23 mouse cellular contexts compared by ENCODE assay signal in genomic region chr10:94107607-94108006, GRCm38 (mm10). TPM values are rescaled to one million over a fixed set of nuclear protein-coding genes. Genes with fewer than 3 reads are reported as not detected.
DNase-seq lines count a peak whose midpoint lies in the region; ATAC-seq and TF ChIP-seq lines count a peak whose summit lies in the region.
"Had no signal": no experiment of that assay in that cellular context is flagged by ENCODE, and none has a peak within 500 bp of the region (broad histone marks: within the 10 kb centered on the region; RNA-seq: fewer than 3 reads in every experiment).

No protein-coding gene starts in this region.

- H3K4me1 ChIP-seq in heart, embryonic 13.5 days, result peaks cover 10% of the 10 kb centered on the region; the same call in 1 of the 2 replicates
- H3K4me1 ChIP-seq in heart, embryonic 11.5 days (ENCODE audit: control insufficient read depth, insufficient read depth, low read length), result no peaks in the 10 kb centered on the region
- peaks cover 3% of the 10 kb centered on the region; the same call in 1 of the 2 replicates for H3K4me1 ChIP-seq in liver, adult 2 months (ENCODE audit: control insufficient read depth, insufficient read depth, low read length)
- H3K4me1 ChIP-seq in liver, embryonic 11.5 days (replicated peaks; ENCODE audit: control insufficient read depth, insufficient read depth, low read length), result peaks cover 3% of the 10 kb centered on the region; the same call in 1 of the 2 replicates
- H3K4me1 ChIP-seq in megakaryocyte, embryonic 14.5 days, result peaks cover 4% of the 10 kb centered on the region
- H3K4me1 ChIP-seq: hindbrain, embryonic 13.5 days; midbrain, embryonic 13.5 days had no signal

- intact Hi-C loops in left cerebral cortex, postnatal 36 days (cut with DNase I), result no loop called here

- no peak for ATAC-seq in heart, embryonic 13.5 days (ENCODE audit: extremely low read depth, insufficient number of reproducible peaks, low FRiP score, low TSS enrichment)
- ATAC-seq in heart, embryonic 11.5 days (replicated peaks; ENCODE audit: insufficient number of reproducible peaks, low FRiP score, low TSS enrichment), result no peak
- no peak for ATAC-seq in liver, embryonic 11.5 days (replicated peaks; ENCODE audit: low FRiP score)
- no peak for ATAC-seq in megakaryocyte, adult 5-6 weeks (ENCODE audit: poor library complexity, severe bottlenecking)
- ATAC-seq: activated CD4-positive, CD25-positive, alpha-beta regulatory T cell, adult 4 months; forebrain, postnatal 0 days; midbrain, embryonic 13.5 days had no signal

- DNase-seq in liver, adult 2 months (ENCODE audit: extremely low read depth, low read depth, low spot score), result no peak
- no peak for DNase-seq in liver, embryonic 11.5 days (ENCODE audit: low spot score)
- DNase-seq in left cerebral cortex, postnatal 36 days (ENCODE audit: low spot score in 2 of 2), result no peak
- DNase-seq: adrenal gland, adult 8-10 months; B cell, adult 2 months; cerebellum, adult 2 months; cerebellum, postnatal 25 days; forebrain, postnatal 0 days; gastrocnemius, postnatal 36 days; right cerebral cortex, postnatal 14 days; thymus, adult 2 months; thymus, postnatal 4 days had no signal

- no peak for TF ChIP-seq CTCF in liver, adult 2 months (IDR thresholded peaks at IDR 0.05; ENCODE audit: low read depth, low read length)

- no peak overlapping the region for H3K4me3 ChIP-seq in heart, embryonic 13.5 days
- H3K4me3 ChIP-seq in heart, embryonic 11.5 days (ENCODE audit: low read depth, low read length), result no peak overlapping the region
- no peak overlapping the region for H3K4me3 ChIP-seq in liver, adult 2 months (ENCODE audit: insufficient read depth, low read depth, low read length)
- no peak overlapping the region for H3K4me3 ChIP-seq in liver, embryonic 11.5 days (ENCODE audit: low read depth, low read length)
- peak overlapping the region; percentile 87 for H3K4me3 ChIP-seq in megakaryocyte, embryonic 14.5 days (replicated peaks)
- H3K4me3 ChIP-seq: embryonic facial prominence, embryonic 12.5 days; hindbrain, embryonic 13.5 days; layer of hippocampus, adult 2 months; midbrain, embryonic 13.5 days had no signal

- H3K4me2 ChIP-seq in heart, embryonic 13.5 days, result no peak overlapping the region
- no peak overlapping the region for H3K4me2 ChIP-seq in heart, embryonic 11.5 days
- no peak overlapping the region for H3K4me2 ChIP-seq in liver, embryonic 11.5 days
- H3K4me2 ChIP-seq: embryonic facial prominence, embryonic 12.5 days; hindbrain, embryonic 13.5 days; midbrain, embryonic 13.5 days had no signal

- H3K27ac ChIP-seq in heart, embryonic 13.5 days (replicated peaks), result peak overlapping the region; percentile 9; the same call in 1 of the 2 replicates
- H3K27ac ChIP-seq in heart, embryonic 11.5 days (ENCODE audit: low read depth, low read length), result no peak overlapping the region
- H3K27ac ChIP-seq in liver, adult 2 months (replicated peaks; ENCODE audit: insufficient read depth, low read depth, low read length), result peak overlapping the region; percentile 31
- no peak overlapping the region for H3K27ac ChIP-seq in liver, embryonic 11.5 days (ENCODE audit: low read depth, low read length)
- H3K27ac ChIP-seq: embryonic facial prominence, embryonic 12.5 days; hindbrain, embryonic 13.5 days; layer of hippocampus, adult 2 months; liver, embryonic 14.5 days; midbrain, embryonic 13.5 days; stomach, postnatal 0 days had no signal

- H3K9ac ChIP-seq in heart, embryonic 13.5 days, result no peak overlapping the region
- no peak overlapping the region for H3K9ac ChIP-seq in heart, embryonic 11.5 days (ENCODE audit: low read depth, low read length)
- H3K9ac ChIP-seq in liver, adult 2 months (ENCODE audit: low read depth, low read length), result no peak overlapping the region
- H3K9ac ChIP-seq in liver, embryonic 11.5 days (ENCODE audit: low read depth, low read length), result no peak overlapping the region
- H3K9ac ChIP-seq: embryonic facial prominence, embryonic 12.5 days; forebrain, postnatal 0 days; hindbrain, embryonic 13.5 days; liver, embryonic 14.5 days; midbrain, embryonic 13.5 days had no signal

- no peaks in the 10 kb centered on the region for H3K9me3 ChIP-seq in heart, embryonic 13.5 days
- H3K9me3 ChIP-seq in heart, embryonic 11.5 days (replicated peaks; ENCODE audit: control insufficient read depth, low read length), result no peaks in the 10 kb centered on the region
- H3K9me3 ChIP-seq in liver, embryonic 11.5 days (ENCODE audit: control insufficient read depth, low read length), result no peaks in the 10 kb centered on the region
- no peaks in the 10 kb centered on the region for H3K9me3 ChIP-seq in megakaryocyte, embryonic 14.5 days
- H3K9me3 ChIP-seq: embryonic facial prominence, embryonic 12.5 days; hindbrain, embryonic 13.5 days; midbrain, embryonic 13.5 days had no signal

- WGBS in heart, embryonic 13.5 days, result 85% methylated on average over 7 of the region's 7 CpGs
- WGBS in heart, embryonic 11.5 days (ENCODE audit: insufficient replicate concordance), result 83% methylated on average over 7 of the region's 7 CpGs
- 79% methylated on average over 7 of the region's 7 CpGs for WGBS in liver, adult 2 months
- WGBS in liver, embryonic 11.5 days, result 89% methylated on average over 7 of the region's 7 CpGs

- TF ChIP-seq POLR2A in liver, adult 2 months (IDR thresholded peaks at IDR 0.05; ENCODE audit: extremely low read depth, insufficient read depth, low read length), result no peak

- H3K36me3 ChIP-seq in heart, embryonic 13.5 days, result peaks cover 21% of the 10 kb centered on the region
- no peaks in the 10 kb centered on the region for H3K36me3 ChIP-seq in heart, embryonic 11.5 days (ENCODE audit: control insufficient read depth, insufficient read depth, low read length)
- peaks cover 38% of the 10 kb centered on the region for H3K36me3 ChIP-seq in liver, adult 2 months (ENCODE audit: control insufficient read depth, insufficient read depth, low read length)
- H3K36me3 ChIP-seq in liver, embryonic 11.5 days (ENCODE audit: control insufficient read depth, insufficient read depth, low read length), result peaks cover 3% of the 10 kb centered on the region; the same call in 1 of the 2 replicates
- H3K36me3 ChIP-seq in megakaryocyte, embryonic 14.5 days (replicated peaks; ENCODE audit: low read length), result no peaks in the 10 kb centered on the region
- H3K36me3 ChIP-seq: embryonic facial prominence, embryonic 12.5 days; midbrain, embryonic 13.5 days had no signal

- H3K79me2 ChIP-seq in liver, adult 2 months (ENCODE audit: control insufficient read depth, insufficient read depth, low read length), result no peaks in the 10 kb centered on the region

- H3K27me3 ChIP-seq in heart, embryonic 13.5 days (replicated peaks), result no peaks in the 10 kb centered on the region
- H3K27me3 ChIP-seq in heart, embryonic 11.5 days (ENCODE audit: control insufficient read depth, insufficient read depth, low read length), result no peaks in the 10 kb centered on the region
- no peaks in the 10 kb centered on the region for H3K27me3 ChIP-seq in liver, adult 2 months (ENCODE audit: control insufficient read depth, insufficient read depth, low read length)
- no peaks in the 10 kb centered on the region for H3K27me3 ChIP-seq in liver, embryonic 11.5 days (replicated peaks; ENCODE audit: control insufficient read depth, insufficient read depth, low read length)
- peaks cover 38% of the 10 kb centered on the region for H3K27me3 ChIP-seq in megakaryocyte, embryonic 14.5 days (replicated peaks)
- H3K27me3 ChIP-seq: embryonic facial prominence, embryonic 12.5 days; hindbrain, embryonic 13.5 days; midbrain, embryonic 13.5 days had no signal

RNA-seq across cellular contexts. Expression of gene Nr2c1, which starts 40.2 kb away (rescaled TPM):
- 5.7 and 6.0 TPM in 2 replicates for polyA plus RNA-seq in heart, embryonic 13.5 days (2015; fragmentation: Nextera tagmentation; extraction: Ambion mirVana)
- 8.1 and 8.7 TPM in 2 replicates for polyA plus RNA-seq in heart, embryonic 11.5 days (2014; fragmentation: Nextera tagmentation; extraction: Ambion mirVana)
- 6.4 and 8.3 TPM in 2 replicates for total RNA-seq in liver, adult 2 months (2014; rRNA removed)
- 3.4 and 3.7 TPM in 2 replicates for polyA plus RNA-seq in liver, adult 2 months (2012; rRNA removed)
- 6.4 and 7.4 TPM in 2 replicates for polyA plus RNA-seq in liver, embryonic 11.5 days (2014; fragmentation: Nextera tagmentation; extraction: Ambion mirVana)
- 0.67 TPM in 1 of 2 replicates, not detected in the other for polyA plus RNA-seq in megakaryocyte, embryonic 14.5 days (2012; ENCODE audit: insufficient read depth, low replicate concordance)
- total RNA-seq in megakaryocyte, adult 5-6 weeks (2015), result 9.8 and 10.6 TPM in 2 replicates
- total RNA-seq in megakaryocyte, adult 5-6 weeks (2017), result 3.5 and 3.9 TPM in 2 replicates
- 1 to 10 TPM; 7.3 to 8.6 TPM for total RNA-seq in left cerebral cortex, postnatal 36 days (2021)

Comparison
In these comparisons a context has a peak if more than half of its experiments do, and no peak if none do; other contexts are left out.
1. H3K27ac ChIP-seq: peak in heart, embryonic 13.5 days (single experiment) and liver, adult 2 months (single experiment); none in heart, embryonic 11.5 days (single experiment) and liver, embryonic 11.5 days (single experiment).